Mouse (Mus musculus) megakaryocyte progenitor cell, adult 5-6 weeks (primary cell): Measurements from ENCODE around the gene Map4k5. TPM values are rescaled to one million over a fixed set of nuclear protein-coding genes. Genes with fewer than 3 reads are reported as not detected.

Experiments
- ATAC-seq: replicated peaks from 2 replicates; pipeline ENCODE4 v1.8.0; 2016; ENCODE audit warnings: mild to moderate bottlenecking, moderate TSS enrichment, inconsistent platforms; ENCODE audit not compliant: poor library complexity
- total RNA-seq, 2 experiments: library from RNA; stranded (forward) in 1 of 2; stranded (reverse) in 1 of 2; fragments of 157-497, 149-512 nt in 1 of 2; fragments of 200-1000 nt in 1 of 2; gene quantifications; 2 replicates each; pipeline versions ENCODE4 v1.2.3 to v1.2.4; 2015 to 2017

Map4k5 gene
- total RNA-seq, 2 experiments from 2014 or later: 16.8 to 17.7 TPM

DNA sequence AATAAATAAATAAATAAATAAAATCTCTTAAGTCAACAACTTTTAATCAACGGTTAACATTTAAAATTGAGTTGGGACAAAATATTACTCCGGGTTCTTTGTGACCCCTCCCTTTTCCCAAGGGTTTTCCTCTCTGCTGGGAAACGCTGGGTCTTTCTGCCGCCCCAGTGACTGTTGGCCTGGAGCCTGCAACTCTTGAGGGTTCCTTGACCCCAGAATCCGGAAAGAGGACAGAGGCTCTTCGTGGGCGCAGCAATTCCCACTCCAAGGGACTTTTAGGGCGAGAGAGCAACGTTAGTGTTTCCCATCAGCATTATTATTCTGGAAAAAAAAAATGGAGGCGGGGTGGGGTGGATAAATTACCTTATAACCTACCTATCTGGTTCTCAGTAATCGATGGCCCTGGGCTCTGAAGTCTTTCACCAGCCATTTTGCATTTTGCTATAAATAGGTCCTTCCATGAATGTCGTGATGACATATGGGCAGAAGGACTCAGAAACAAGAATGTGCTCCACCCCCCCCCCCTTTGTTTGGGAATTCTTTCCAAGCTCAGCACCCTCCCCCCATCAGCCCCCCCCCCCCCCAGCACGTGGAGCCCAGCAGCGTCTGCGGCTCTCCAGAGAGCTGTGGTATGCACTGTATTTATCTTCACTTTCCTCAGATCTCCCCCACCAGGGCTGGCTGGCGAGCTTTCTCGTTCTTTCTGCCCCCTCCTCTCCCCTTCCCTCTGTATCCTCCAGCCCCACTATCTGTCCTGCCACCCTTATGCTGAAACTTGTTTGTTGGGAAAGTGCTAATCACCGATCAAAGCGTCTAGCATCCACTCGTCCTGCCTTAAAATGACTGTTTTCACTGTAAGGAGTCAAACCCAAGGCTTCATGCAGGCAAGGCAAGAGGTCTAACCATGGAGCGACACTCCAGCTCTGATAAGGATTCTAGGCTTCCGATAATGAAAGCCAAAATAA, 134.5 kb downstream of the Map4k5 start:
- ATAC-seq: peak; percentile 17; the same call in 1 of the 2 replicates

DNA sequence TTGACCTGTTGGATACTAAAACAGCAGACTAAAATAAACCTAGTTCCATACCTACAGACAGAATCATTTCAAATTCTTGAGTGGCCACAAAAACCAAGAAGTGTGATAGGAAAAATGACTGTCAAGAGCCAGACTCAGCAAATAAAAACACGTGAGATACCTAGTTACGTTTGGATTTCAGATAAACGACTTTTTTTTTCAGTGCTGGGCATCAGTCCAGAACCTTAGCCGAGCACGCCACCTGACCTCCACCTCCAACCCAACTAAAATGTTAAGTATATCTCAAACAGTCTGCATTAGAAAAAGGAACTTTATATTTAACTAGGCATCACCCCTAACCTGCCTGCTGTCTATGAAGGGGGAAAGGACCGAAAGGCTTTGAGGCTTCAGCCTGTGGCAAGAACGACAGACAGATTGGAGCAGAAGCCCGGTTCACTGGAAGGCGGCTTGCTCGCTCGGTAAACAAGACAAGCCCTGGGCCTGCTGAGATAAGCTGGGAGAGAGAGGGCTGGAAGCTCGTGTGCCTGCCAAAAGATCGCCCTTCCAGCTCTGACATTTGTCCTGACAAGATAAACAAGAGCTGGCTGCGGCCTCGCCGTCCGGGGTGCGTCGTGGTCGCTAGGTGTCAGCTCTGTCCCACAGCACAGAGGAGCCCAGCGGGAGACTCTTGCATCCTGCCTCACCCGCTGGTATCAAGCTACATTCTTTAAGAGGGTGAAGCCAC, 135.4 kb downstream of the Map4k5 start:
- ATAC-seq: peak; percentile 90

DNA sequence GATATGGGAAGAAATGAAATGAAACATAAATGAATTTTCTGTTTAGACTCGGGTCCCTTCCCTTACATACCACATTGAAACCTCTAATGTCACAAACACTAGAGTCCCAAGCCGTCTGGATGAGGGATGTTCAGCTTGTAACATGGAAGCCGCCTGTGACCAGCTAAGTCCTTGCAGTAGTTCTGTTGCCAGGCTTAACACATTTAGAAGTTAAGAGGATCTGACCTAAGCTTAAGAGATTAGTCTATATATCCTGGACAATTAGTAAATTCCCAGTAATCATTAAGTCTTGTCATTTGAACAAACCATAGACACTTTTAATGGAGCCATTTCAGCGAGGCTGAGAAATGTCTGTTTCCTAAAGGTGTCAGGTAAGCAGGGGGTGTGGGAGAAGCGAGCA, 137.0 kb downstream of the Map4k5 start:
- no peak for ATAC-seq

DNA sequence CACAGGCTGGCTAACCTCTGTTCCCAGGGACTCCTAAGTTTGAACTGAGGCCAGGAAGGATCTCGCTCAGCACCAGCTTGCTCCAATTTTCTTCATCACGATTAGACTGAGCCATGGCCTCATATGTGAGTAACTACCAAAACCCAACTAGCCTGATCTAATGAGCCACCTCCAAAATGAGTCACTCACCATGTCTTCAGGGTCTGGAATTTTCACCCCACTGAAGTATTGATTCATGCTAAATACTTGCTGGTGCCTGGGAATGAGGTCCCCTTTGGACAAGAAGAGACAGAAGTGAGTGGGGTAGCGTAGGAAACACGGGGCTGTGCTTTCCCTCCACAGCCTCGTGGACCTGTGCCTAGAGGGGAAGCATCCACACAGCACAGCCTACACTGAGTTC, 139.1 kb downstream of the Map4k5 start:
- ATAC-seq: no peak

Other genes with a start within 250 kb of the Map4k5 start
- gene Sos2, start 211.3 kb downstream of the Map4k5 start, total RNA-seq (2015): 47.1 and 53.9 TPM in 2 replicates
- gene Sos2, start 211.3 kb downstream of the Map4k5 start, total RNA-seq (2017): 25.5 and 35.5 TPM in 2 replicates
- 13.6 and 21.3 TPM in 2 replicates for gene L2hgdh, start 168.3 kb downstream of the Map4k5 start, total RNA-seq (2015)
- gene L2hgdh, start 168.3 kb downstream of the Map4k5 start, total RNA-seq (2017): 33.9 and 35.8 TPM in 2 replicates
- gene Atp5s, start 168.2 kb downstream of the Map4k5 start, total RNA-seq (2015): 21.3 and 31.6 TPM in 2 replicates
- 8.9 and 15.1 TPM in 2 replicates for gene Atp5s, start 168.2 kb downstream of the Map4k5 start, total RNA-seq (2017)
- not detected in 2 replicates for gene Cdkl1, start 101.9 kb downstream of the Map4k5 start, total RNA-seq (2015)
- gene Cdkl1, start 101.9 kb downstream of the Map4k5 start, total RNA-seq (2017): not detected in 2 replicates
- gene Atl1, start 586 bp downstream of the Map4k5 start, total RNA-seq (2015): 0.79 and 1.4 TPM in 2 replicates
- gene Atl1, start 586 bp downstream of the Map4k5 start, total RNA-seq (2017): 1.4 and 2.6 TPM in 2 replicates
- 93.9 and 96.8 TPM in 2 replicates for gene Sav1, start 93.8 kb upstream of the Map4k5 start, total RNA-seq (2015)
- gene Sav1, start 93.8 kb upstream of the Map4k5 start, total RNA-seq (2017): 35.5 and 42.6 TPM in 2 replicates
- gene Nin, start 220.5 kb upstream of the Map4k5 start, total RNA-seq (2015): 117 and 120 TPM in 2 replicates
- 190 and 207 TPM in 2 replicates for gene Nin, start 220.5 kb upstream of the Map4k5 start, total RNA-seq (2017)